In genomic region chr15:75116525-75116924, GRCm38 (mm10) we compare ENCODE assay signal across 14 mouse cellular contexts. TPM values are rescaled to one million over a fixed set of nuclear protein-coding genes. Genes with fewer than 3 reads are reported as not detected.
DNase-seq lines count a peak whose midpoint lies in the region; ATAC-seq lines count a peak whose summit lies in the region.
"Had no signal": no experiment of that assay in that cellular context is flagged by ENCODE, and none has a peak within 500 bp of the region (broad histone marks: within the 10 kb centered on the region; RNA-seq: fewer than 3 reads in every experiment).

No protein-coding gene starts in this region.

- no peaks in the 10 kb centered on the region for H3K27me3 ChIP-seq in midbrain, embryonic 15.5 days (replicated peaks)
- H3K27me3 ChIP-seq in kidney, embryonic 15.5 days = no peaks in the 10 kb centered on the region
- H3K27me3 ChIP-seq: limb, embryonic 15.5 days had no signal

- H3K4me1 ChIP-seq in midbrain, embryonic 15.5 days = no peaks in the 10 kb centered on the region
- H3K4me1 ChIP-seq in kidney, embryonic 15.5 days = no peaks in the 10 kb centered on the region
- H3K4me1 ChIP-seq: limb, embryonic 15.5 days had no signal

- H3K4me2 ChIP-seq in midbrain, embryonic 15.5 days = no peak overlapping the region
- H3K4me2 ChIP-seq in kidney, embryonic 15.5 days = no peak overlapping the region
- H3K4me2 ChIP-seq: limb, embryonic 15.5 days had no signal

- 90% methylated on average over 2 of the region's 2 CpGs for WGBS in midbrain, embryonic 15.5 days
- 56% methylated on average over 2 of the region's 2 CpGs for WGBS in kidney, embryonic 15.5 days

- H3K4me3 ChIP-seq in midbrain, embryonic 15.5 days = no peak overlapping the region
- H3K4me3 ChIP-seq in kidney, embryonic 15.5 days (replicated peaks) = no peak overlapping the region
- H3K4me3 ChIP-seq: limb, embryonic 15.5 days had no signal

- no peaks in the 10 kb centered on the region for H3K9me3 ChIP-seq in midbrain, embryonic 15.5 days
- H3K9me3 ChIP-seq in kidney, embryonic 15.5 days (replicated peaks) = no peaks in the 10 kb centered on the region
- H3K9me3 ChIP-seq: limb, embryonic 15.5 days had no signal

- no peaks in the 10 kb centered on the region for H3K36me3 ChIP-seq in midbrain, embryonic 15.5 days (replicated peaks)
- H3K36me3 ChIP-seq in kidney, embryonic 15.5 days = no peaks in the 10 kb centered on the region
- H3K36me3 ChIP-seq: limb, embryonic 15.5 days had no signal

- H3K9ac ChIP-seq in midbrain, embryonic 15.5 days = no peak overlapping the region
- no peak overlapping the region for H3K9ac ChIP-seq in kidney, embryonic 15.5 days
- H3K9ac ChIP-seq: limb, embryonic 15.5 days had no signal

- peak; percentile 44 for DNase-seq in A20 (ENCODE audit: low read depth, low spot score)
- DNase-seq in CD8-positive naive resting alpha-beta T cell, adult 2 months (ENCODE audit: low read depth in 2 of 2, low spot score in 2 of 2) = peak; percentile 67 to 78
- DNase-seq in thymus, adult 18-20 months = peak; percentile 37 to 74
- no peak for DNase-seq in gastrocnemius, postnatal 10 days
- DNase-seq: cerebellum, adult 2 months; kidney, adult 18-20 months; right cerebral cortex, postnatal 25 days had no signal

- ATAC-seq in megakaryocyte progenitor cell, adult 5-6 weeks (replicated peaks; ENCODE audit: poor library complexity) = peak; percentile 41; the same call in 1 of the 2 replicates
- no peak for ATAC-seq in midbrain, embryonic 15.5 days (replicated peaks)
- no peak for ATAC-seq in kidney, embryonic 15.5 days (replicated peaks; ENCODE audit: low FRiP score)
- ATAC-seq: lung, postnatal 0 days had no signal

- H3K27ac ChIP-seq in midbrain, embryonic 15.5 days = no peak overlapping the region
- H3K27ac ChIP-seq in kidney, embryonic 15.5 days = no peak overlapping the region
- H3K27ac ChIP-seq: limb, embryonic 15.5 days had no signal

RNA-seq across cellular contexts. Expression of gene Ly6c2, which starts 4.8 kb away (rescaled TPM):
- 6,745 and 7,533 TPM in 2 replicates for total RNA-seq in megakaryocyte progenitor cell, adult 5-6 weeks (2015)
- total RNA-seq in megakaryocyte progenitor cell, adult 5-6 weeks (2017) = 1,802 and 2,622 TPM in 2 replicates
- total RNA-seq in gastrocnemius, postnatal 10 days (2021) = 1 to 10 TPM; 3.1 to 3.3 TPM
- 0.34 and 0.50 TPM in 2 replicates for polyA plus RNA-seq in midbrain, embryonic 15.5 days (2015; fragmentation: Nextera tagmentation; extraction: Ambion mirVana)
- 1.1 and 1.6 TPM in 2 replicates for polyA plus RNA-seq in kidney, embryonic 15.5 days (2015; fragmentation: Nextera tagmentation; extraction: Ambion mirVana)
- total RNA-seq: ES-E14 had no signal

RNA-seq across cellular contexts. Expression of gene Ly6g, which starts 38.5 kb away (rescaled TPM):
- 12.4 and 16.4 TPM in 2 replicates for total RNA-seq in megakaryocyte progenitor cell, adult 5-6 weeks (2015)
- 4.2 and 5.1 TPM in 2 replicates for total RNA-seq in megakaryocyte progenitor cell, adult 5-6 weeks (2017)
- under 1 TPM in 1 of 2 experiments, not detected in 1; 0.68 TPM for total RNA-seq in gastrocnemius, postnatal 10 days (2021)
- not detected in 2 replicates for polyA plus RNA-seq in midbrain, embryonic 15.5 days (2015; fragmentation: Nextera tagmentation; extraction: Ambion mirVana)
- polyA plus RNA-seq in kidney, embryonic 15.5 days (2015; fragmentation: Nextera tagmentation; extraction: Ambion mirVana) = 0.18 and 0.70 TPM in 2 replicates
- total RNA-seq: ES-E14; left cerebral cortex, adult 18-20 months had no signal
- polyA plus RNA-seq: cerebellum, adult 2 months; limb, embryonic 15.5 days had no signal

Comparison
In these comparisons a context has a peak if more than half of its experiments do, and no peak if none do; other contexts are left out.
1. RNA of gene Ly6c2, which starts 4.8 kb away (total RNA-seq): 1,802 to 7,533 TPM in megakaryocyte progenitor cell, adult 5-6 weeks; 3.1 to 3.3 TPM in gastrocnemius, postnatal 10 days; every median in the first group is over 100 times any median in the second.